Mouse (Mus musculus) lung, postnatal 25 days (tissue): ENCODE measurements around the gene Fam171a1.
A peak's percentile ranks its signal among the peaks of the same experiment; 100 is the strongest.
"Not testable (repeated sequence)": the region's sequence is repeated elsewhere in the genome, so short reads cannot be mapped to it uniquely, and the experiment has no call there.

Source experiments
- DNase-seq: peaks from one replicate; pipeline ENCODE4 v3.0.0; 2022; ENCODE audit warnings: low spot score

Fam171a1 gene

DNA sequence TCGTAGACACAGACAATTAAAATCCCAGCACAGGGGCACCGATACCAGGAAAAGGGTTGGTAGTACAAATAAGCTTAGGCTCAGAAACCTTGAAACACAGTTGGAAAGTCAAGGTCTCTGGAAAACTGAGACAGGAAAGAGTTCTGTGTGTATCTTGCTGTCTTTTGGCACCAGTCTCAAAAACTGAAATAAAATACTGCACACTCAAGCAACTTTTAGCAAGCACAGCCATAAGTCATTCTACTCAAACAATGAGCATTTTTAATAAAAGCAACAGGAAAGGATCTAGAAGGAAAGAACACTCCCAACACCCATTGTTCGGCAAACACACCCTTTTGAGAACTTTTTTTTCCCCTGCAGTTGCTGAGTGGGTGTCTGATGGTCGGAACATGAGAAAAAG lies at the start of gene Fam171a1:
Fam171a1 (plus strand) TSS at position 359 of the 400 bp plus-strand sequence.
- DNase-seq = no peak

DNA sequence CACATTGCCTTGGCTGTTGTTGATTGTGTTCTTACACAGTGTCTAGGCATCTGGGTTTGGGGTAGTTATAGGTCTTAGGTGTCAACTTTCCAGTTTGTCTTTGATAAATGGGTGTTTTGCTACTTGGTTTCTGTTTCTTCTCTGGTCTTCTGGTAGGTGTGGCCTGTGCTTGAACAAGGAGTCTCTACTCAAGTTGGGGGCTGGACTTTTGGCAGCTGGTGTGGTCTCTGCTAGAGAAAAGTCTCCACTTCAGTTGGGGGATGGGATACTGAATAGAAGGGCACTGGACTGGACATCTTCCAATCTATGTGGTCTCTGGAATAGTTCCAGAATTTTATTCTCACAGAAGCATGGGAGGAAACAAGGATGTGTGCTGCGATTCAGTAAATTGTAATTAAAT lies 44.9 kb upstream of the Fam171a1 start:
- no peak for DNase-seq

DNA sequence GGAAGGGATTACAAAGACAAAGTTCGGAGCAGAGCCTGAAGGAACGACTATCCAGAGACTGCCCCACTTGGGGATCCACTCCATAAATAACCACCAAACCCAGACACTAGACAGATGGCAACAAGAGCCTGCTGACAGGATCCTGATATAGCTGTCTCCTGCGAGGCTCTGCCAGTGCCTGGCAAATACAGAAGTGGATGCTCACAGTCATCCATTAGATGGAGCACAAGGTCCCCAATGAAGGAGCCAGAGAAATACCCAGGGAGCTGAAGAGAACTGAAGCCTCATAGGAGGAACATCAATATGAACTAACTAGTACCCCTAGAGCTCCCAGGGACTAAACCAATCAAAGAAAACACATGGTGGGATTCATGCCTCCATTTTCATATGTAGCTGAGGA lies 25.7 kb upstream of the Fam171a1 start:
- DNase-seq = not testable (repeated sequence)

DNA sequence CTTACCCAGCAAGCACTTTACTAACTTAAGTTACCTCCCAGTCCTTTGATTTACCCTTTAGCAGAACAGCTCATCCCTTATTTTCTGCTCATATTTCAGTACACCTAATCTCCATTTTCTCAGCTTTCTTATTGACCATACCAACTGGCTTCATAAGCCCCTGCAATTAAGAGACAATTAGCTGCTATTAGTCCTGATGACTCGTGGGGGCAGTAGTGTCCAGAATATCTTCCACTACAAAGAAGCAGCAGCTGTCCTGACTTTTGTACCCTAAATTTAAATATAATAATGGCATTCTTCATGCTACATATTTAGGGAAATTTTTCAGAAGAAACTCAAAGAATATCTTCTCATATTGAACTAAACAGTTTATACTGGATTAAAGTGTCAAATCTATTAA lies 24.8 kb upstream of the Fam171a1 start:
- DNase-seq = no peak

DNA sequence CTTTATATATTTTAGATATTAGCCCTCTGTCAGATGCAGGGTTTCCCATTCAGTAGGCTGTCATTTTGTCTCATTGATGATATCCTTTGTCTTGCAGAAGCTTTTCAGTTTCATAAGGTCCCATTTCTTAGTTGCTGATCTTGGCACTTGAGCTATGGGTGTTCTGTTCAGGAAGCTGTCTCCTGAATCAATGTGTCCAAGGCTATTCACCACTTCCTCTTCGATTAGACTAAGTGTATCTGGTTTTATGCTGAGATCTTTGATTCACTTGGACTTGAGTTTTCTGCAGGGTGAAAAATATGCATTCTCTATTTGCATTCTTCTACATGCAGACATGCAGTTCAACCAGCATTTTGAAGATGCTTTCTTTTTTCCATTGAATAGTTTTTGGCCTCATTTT lies 17.9 kb upstream of the Fam171a1 start:
- DNase-seq = no peak

DNA sequence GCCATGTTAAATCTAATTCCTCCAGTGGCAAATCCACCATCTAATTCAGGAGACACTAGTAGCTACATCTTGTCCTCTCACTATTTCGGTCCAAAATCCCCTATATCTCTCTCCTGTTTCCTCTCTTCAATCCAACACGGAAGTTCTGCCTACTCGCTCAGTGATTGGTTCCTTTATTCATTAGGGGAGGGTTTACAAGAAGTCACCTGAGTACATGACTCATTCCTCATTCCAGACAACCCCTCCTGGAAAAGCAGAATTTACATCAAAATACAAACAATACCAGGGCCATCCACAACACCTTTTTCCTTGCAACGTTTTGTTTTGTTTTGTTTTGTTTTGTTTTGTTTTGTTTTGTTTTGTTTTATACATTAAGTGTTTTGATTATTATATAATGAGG lies 14.1 kb upstream of the Fam171a1 start:
- DNase-seq = no peak

DNA sequence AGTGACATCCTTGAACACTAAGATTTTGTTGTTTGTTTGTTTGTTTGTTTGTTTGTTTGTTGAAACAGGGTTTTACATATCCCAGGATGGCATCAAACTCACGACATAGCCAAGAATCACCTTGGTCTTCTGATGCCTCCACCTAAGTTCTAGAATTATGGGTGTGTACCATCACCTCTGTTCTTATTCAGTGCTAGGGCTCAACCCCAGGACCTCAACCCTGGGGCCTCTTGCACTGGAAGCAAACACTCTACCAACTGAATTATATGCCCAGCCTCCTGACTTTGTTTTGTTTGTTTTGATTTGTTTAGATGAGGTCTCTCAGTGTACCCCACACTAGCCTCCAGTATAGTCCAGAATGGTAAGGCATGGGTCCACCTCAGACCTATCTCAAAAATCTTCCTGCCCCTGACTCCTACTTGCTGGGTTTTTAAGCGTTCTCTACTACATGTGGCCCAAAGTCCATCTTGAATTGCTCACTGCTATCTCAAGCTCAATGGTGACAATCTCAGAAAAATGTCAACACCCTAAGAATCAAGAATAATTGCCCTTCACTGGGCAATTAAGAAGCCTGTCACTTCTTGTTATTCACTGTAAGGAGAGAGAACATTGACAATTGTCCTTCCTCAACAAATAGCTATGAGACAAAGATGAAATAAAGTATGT lies 12.6 kb upstream of the Fam171a1 start:
- DNase-seq = no peak

DNA sequence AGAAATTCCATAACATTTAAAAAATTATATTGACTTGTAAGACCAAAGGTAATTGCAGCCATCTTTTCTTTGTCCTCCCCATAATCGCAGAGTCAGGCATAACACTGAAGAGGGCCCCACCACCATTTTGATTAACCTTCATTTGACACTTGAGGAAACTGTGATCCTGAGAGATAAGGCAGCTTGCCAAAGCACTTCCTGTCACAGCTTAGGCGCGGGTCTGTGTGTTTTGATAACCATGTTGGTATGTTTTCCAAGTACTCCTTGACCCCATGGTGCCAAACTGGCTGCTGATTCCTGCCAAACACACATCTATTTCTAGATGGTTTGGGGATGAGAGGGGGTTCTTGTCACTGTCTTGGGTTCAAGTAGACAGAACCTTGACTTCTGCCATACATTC lies 11.7 kb upstream of the Fam171a1 start:
- DNase-seq = peak; percentile 53

DNA sequence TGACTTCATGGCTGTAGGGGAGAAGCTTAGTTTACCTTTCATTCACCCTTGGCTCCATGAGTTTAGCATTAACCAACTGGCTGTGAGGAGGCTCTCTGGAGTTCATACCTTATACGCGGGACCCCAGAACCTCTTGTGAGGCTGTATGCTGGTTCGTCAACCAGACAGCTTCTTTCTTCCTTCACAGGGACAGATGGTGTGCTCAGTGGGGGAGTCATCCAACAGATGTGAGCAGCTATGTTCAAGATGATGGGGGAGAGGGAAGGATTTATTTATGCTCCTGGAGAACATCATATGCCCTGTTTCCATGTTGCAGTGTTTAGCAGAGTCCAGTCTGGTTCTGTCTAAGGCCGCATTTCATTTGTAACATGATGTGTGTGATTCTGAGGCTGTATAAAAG lies 6.6 kb upstream of the Fam171a1 start:
- no peak for DNase-seq

DNA sequence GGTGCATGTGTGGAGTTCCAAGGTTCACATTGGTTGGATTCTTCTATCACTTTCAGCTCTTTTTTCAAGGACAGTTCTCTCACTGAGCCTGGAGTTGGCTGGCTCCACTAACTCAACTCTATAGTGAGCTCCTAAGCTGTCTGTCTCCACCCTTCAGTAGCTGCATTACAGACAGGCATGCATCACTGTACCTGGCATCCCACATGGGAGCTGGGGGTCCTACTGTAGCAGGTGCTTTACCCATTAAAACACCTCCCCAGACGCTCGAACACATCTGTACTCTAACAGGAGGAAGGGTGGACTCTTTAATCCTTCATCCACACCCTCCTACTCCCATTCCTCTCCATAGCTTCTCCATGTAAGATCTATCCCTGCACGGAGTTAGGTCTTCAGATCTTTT lies 5.6 kb upstream of the Fam171a1 start:
- no peak for DNase-seq

DNA sequence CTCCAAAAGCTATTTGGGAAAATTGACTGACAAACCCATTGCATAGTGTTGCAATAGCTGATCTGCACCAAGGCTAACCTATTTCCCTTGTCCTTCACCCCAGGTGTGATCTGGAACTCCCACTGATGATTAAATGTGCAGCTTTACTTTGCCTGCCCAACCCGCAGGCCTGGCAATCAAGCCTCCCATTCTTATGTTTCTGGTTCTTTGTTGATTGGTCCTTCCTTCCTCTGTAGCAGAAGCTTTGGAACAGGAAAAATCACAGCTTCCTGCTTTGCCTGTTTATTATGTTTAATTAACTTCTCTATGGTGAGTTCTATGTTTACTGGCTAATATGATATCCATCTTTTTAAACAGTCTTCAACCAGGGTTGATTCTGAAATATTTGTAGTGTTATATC lies 5.2 kb upstream of the Fam171a1 start:
- DNase-seq = peak; percentile 36

DNA sequence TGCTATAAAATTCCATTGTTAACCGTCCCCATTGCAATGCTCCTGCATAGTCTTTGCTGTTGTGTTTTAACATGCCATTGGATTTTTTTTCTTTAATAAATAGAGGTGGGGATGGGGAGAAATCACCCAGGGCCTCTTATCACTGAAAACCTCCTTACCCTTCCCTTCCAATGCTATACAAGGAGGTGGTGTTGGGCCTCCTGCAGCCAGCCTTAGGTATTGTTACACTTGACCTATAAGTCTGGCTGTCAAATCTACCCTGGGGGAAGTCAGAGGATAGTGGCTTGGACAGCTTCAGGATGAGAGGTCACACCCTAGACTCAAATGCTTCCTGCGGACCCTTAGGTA lies 3.8 kb downstream of the Fam171a1 start:
- DNase-seq = no peak

DNA sequence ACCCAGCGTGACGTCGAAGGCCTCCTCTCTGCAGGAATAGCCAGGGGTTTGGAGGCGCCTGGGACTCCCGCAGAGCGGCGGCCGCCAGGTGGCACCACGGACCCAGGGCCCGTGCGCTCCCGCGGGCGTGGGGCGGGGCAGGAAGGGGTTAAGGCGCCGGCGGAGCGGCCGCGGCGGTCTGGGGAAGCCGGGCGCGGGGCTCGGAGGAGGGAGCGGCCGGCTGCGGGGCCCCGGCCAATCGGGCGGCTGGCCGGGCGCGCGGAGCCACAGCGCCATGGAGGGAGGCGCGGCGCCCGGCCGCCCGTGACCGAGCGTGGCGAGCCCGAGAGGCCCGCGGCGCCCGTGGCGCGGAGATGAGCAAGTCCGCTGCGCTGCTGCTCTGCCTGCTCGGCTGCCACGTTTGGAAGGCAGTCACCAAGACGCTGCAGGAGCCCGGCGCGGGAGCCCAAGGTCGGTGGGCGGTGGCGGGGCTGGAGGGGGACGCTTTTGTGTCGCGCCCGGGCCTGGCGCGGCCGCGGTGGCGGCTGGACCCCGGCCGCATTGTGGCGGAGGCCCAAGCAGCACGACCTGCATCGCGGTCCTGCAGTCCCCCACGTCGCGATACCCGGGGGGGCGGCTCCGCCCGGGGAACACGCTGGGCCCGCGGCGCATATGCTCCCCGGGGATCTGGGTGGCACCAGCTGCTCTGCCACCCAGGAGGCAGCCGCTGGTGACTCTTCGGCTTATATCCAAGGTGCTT lies 4.3 kb downstream of the Fam171a1 start:
- DNase-seq = peak; percentile 86

DNA sequence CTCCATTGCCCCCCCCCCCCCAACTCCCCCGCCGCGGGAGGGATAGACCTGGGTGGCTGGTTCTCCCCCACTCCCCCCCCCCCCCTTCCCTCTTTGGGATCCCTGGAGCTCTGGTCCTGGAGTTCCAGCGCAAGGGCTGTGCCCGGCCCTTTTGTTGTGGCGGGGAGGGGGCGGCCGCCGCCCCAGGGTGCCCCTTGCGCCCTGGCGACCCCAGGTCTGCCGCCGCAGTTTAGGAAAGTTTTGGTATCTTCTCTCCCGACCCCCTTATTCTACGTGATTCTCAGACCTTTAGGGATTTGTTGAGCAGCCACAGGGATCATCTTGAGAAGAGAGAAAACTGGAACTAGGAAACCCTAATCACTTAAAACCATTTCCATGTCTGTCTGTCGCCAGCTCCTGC lies 4.9 kb downstream of the Fam171a1 start:
- no peak for DNase-seq

DNA sequence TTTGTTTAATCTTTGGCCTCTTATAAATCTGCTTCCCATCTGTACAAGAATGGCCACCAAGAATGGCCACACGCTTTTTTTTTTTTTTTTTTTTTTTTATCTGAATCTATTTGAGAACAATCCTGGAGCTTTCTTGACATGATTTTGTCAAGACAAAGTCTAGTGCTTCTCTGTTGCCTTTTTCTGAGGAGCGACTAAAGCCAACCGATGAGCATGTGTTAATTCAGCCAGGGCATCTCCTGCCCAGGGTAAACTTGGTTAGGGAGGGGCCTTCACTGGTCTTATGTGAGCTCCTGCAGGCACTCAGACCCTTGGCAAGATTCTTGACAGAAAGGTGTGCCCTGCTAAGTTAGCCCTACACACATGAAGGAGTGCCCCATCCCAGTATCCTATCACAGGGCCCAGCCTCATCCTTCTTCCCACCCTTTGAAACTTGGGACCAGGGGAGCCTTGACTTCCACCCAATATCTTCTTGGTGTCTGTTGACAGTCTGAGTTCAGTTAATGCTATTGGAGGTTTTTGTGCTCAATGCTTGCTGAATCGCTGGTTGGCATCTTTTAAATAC lies 5.4 kb downstream of the Fam171a1 start:
- no peak for DNase-seq

DNA sequence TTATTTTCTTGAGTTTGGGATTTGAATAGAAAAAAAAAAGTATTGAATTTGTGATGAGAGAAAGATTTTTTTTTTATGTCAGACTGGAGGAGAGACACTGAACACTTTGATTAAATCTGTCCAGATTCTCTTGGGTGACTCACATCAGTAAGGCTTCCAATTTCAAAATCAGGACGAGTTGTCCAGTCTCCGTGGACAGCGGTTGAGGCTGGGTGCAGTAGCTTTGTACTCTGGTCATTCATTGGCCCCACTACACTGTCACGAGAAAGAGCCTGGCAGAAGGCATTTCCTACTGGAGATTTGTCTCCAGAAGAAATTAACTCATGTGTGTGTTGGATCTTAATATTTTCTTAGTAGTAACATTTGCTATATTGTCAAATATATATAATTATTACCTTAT lies 8.5 kb downstream of the Fam171a1 start:
- peak; percentile 29 for DNase-seq

DNA sequence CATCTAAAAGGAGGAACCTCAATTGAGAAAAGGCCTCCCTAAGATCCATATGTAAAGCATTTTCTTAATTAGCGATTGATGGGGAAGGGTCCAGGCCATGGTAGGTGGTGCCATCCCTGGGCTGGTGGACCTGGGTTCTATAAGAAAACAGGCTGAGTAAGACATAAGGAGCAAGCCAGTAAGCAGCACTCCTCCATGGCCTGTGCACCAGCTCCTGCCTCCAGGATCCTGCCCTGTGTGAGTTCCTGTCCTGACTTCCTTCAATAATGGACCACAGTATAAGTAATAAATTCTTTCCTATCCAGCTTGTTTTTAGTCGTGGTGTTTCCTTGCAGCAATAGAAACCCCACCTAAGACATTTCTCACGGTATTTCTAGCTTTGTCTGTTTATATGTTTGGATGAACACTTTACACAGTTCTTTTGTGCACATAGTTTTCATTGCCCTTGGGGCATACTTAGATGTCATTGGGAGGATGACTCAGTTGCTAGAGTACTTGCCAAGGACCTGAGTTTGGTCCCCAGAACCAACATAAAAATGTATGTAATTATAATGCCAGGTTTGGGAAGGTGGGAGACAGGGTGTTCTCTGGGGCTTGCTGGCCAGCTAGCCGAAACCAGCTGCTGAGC lies 13.3 kb downstream of the Fam171a1 start:
- no peak for DNase-seq

DNA sequence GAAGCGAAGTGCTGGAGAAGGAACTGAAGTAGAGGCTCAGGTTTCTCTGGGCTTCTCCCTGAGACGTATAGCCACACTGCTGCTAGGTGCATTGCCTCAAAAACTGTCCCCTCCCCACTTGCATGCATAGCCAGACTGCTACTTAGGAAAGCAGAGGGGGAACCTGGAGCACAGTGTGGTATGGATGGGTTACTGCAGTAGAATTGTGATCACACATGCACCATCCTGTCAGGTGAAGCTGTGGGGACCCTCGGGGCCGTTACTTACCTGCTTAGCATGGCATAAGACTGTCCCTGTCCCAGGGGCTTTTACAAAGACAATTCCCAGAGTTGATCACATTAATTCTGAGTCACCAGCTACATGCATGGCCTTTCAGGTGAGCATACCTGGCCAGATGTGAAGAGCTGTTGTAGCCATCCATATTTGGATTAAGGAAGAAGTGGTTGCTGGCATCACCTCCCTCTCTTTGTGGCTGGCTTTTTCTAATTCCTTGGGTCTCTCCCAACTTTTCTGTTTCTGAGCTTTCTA lies 14.4 kb downstream of the Fam171a1 start:
- no peak for DNase-seq

DNA sequence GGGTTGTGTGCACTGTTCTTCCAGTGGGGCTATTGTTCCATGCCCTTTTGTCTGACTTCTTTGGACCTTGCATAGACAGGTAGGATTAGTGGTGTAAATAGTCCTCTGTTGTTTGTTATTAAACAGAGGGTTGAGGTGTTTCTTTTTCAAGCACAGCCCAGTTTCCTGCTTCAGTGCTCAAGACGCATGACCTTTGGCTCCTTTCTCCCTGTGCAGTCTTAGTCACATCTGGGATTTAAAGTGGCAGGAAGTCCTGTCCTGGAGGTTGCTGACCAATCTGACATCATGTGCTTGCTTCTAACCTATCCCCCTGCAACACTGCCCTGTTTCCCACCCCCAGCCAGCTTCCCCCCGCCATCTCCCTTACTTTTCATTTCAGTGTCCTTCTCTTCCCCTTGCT lies 14.9 kb downstream of the Fam171a1 start:
- no peak for DNase-seq

DNA sequence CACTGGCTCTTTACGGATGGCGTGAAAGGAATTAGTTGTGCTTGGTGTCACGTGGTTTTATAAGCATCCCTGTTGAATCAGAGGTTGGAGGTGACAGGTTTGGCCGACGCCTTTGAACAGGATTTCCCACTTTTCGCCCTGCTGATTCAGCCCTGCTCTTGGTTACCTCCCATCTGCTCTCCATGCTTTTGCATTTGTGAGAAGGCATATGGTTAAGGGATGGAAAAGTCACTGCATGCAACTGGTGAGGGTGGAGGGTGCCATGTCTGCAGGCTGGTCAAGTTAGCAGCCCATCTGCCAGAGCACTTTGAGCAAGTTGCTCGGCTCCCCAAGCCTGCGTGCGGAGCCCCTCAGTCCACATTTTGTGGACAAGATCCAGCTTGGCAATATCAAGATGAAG lies 18.4 kb downstream of the Fam171a1 start:
- DNase-seq = no peak

DNA sequence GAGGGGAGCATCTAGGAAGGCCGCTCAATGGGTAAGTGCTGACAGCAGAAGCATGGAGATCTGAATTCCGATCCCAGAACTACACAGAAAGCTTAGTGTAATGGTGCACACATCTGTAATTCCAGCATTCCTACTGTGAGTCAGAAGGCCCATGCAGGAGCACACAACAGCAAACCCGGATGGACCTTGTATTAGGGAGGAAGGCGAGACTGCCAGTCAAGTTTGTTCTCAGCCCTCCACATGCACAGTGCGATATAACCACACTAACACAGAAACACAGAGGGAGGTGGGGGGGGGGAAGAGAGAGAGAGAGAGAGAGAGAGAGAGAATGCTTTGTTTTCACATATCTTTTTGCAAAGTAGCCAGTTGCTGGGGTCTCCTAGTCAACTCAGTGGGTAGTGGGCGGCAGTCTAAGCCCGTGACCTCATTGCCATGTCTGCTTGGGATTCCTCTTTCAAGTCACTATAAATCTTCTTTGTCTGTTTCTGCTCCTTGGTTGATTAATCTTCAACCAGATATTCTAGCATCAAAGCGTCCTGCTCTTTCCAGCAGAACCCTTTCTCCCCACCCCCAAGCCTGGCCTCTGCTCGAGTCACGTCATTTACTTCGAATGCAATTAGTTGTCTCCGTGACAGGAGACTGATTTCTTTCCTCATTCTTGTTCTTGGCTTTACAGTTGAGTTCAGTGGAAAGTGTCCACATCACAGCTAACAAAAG lies 20.7 kb downstream of the Fam171a1 start:
- peak; percentile 38 for DNase-seq

DNA sequence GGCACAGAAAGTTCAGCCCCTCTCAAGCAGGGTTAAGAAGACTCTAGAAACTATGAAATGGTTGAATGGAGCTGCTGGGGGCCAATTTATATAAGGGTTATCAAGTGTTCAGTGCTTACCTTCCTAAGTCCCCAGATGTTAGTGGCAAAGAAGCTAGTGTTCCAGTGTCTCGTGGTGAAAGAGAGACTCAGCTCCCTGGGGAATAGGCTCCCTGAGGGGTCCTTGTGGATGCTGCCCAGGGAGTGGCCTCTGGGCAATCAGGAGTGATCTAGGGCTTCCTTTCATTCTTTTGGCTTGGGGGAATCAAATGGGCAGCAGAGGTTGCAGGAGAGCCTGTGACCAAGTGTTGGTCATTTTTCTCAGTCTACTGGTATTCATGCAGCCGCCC lies 21.3 kb downstream of the Fam171a1 start:
- no peak for DNase-seq
